33 mouse cellular contexts compared by ENCODE assay signal in the genomic region with DNA sequence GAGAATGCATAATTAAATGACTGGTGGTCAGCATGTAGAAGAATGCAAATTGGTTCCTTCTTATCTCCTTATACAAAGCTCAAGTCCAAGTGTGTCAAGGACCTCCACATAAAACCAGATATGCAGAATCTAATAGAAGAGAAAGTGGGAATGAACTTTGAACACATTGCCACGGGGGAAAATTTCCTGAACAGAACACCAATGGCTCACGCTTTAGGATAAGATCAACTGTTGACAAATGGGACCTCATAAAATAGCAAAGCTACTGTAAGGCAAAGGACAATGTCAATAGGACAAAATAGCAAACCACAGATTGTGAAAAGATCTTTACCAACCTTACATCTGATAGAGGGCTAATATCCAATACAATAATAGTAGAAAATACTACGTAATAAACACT.
"Had no signal": no experiment of that assay in that cellular context is flagged by ENCODE, and none has a peak within 500 bp of the region (broad histone marks: within the 10 kb centered on the region; RNA-seq: fewer than 3 reads in every experiment).

No protein-coding gene starts in this region.

- H3K4me2 ChIP-seq: heart, embryonic 11.5 days; heart, embryonic 12.5 days; heart, embryonic 13.5 days; heart, embryonic 15.5 days; hindbrain, embryonic 12.5 days; hindbrain, embryonic 13.5 days; hindbrain, embryonic 14.5 days; hindbrain, embryonic 15.5 days; kidney, embryonic 15.5 days had no signal

- H3K4me1 ChIP-seq: heart, embryonic 10.5 days; heart, embryonic 12.5 days; heart, embryonic 13.5 days; heart, embryonic 15.5 days; hindbrain, embryonic 10.5 days; hindbrain, embryonic 12.5 days; hindbrain, embryonic 13.5 days; hindbrain, embryonic 15.5 days; kidney, embryonic 15.5 days had no signal

- ATAC-seq: hindbrain, embryonic 16.5 days; hindbrain, postnatal 0 days; inflammation-experienced regulatory T-cells, adult 6 months had no signal

- H3K27me3 ChIP-seq: heart, embryonic 12.5 days; heart, embryonic 13.5 days; heart, embryonic 15.5 days; hindbrain, embryonic 12.5 days; hindbrain, embryonic 13.5 days; hindbrain, embryonic 15.5 days; kidney, embryonic 15.5 days had no signal

- H3K27ac ChIP-seq: heart, embryonic 10.5 days; heart, embryonic 13.5 days; heart, embryonic 15.5 days; hindbrain, embryonic 10.5 days; hindbrain, embryonic 12.5 days; hindbrain, embryonic 13.5 days; hindbrain, embryonic 14.5 days; hindbrain, embryonic 15.5 days; hindbrain, postnatal 0 days; kidney, embryonic 15.5 days; kidney, postnatal 0 days; layer of hippocampus, adult 2 months; left cerebral cortex, adult 2 months had no signal

- H3K9me3 ChIP-seq: heart, embryonic 10.5 days; heart, embryonic 12.5 days; heart, embryonic 13.5 days; heart, embryonic 15.5 days; hindbrain, embryonic 10.5 days; hindbrain, embryonic 12.5 days; hindbrain, embryonic 13.5 days; hindbrain, embryonic 15.5 days; kidney, embryonic 15.5 days had no signal

- H3K4me3 ChIP-seq: heart, embryonic 10.5 days; heart, embryonic 12.5 days; heart, embryonic 13.5 days; heart, embryonic 15.5 days; hindbrain, embryonic 10.5 days; hindbrain, embryonic 12.5 days; hindbrain, embryonic 13.5 days; hindbrain, embryonic 15.5 days; kidney, embryonic 15.5 days; layer of hippocampus, adult 2 months; left cerebral cortex, adult 2 months had no signal

- DNase-seq: heart, postnatal 10 days; heart, postnatal 14 days; heart, postnatal 36 days; heart, postnatal 4 days; kidney, adult 11 months; kidney, adult 18-20 months; kidney, adult 2 months; kidney, adult 8-10 months; kidney, adult 9 months; kidney, postnatal 10 days; kidney, postnatal 14 days; kidney, postnatal 25 days; kidney, postnatal 36 days; kidney, postnatal 4 days; layer of hippocampus, adult 9-11 months; layer of hippocampus, postnatal 36 days had no signal

- H3K9ac ChIP-seq: heart, embryonic 12.5 days; heart, embryonic 13.5 days; heart, embryonic 15.5 days; hindbrain, embryonic 12.5 days; hindbrain, embryonic 13.5 days; hindbrain, embryonic 14.5 days; hindbrain, embryonic 15.5 days; kidney, embryonic 15.5 days had no signal

- H3K36me3 ChIP-seq: heart, embryonic 10.5 days; heart, embryonic 12.5 days; heart, embryonic 13.5 days; heart, embryonic 15.5 days; hindbrain, embryonic 10.5 days; hindbrain, embryonic 12.5 days; hindbrain, embryonic 13.5 days; hindbrain, embryonic 15.5 days; kidney, embryonic 15.5 days had no signal
